Mouse (Mus musculus): ENCODE measurements at regions not wholly inside any gene's neighbourhood (a gene's known extent, or its start where the extent isn't known, plus 50 kb on each side); places are given as distances from the start of the nearest gene placed in this dataset.

- Histone ChIP-seq H3K4me3 (ENCODE audit: low read depth, low read length) (no peak overlapping the region), H3K4me1 (ENCODE audit: insufficient read depth) (no peaks in the 10 kb centered on the region), H3K9ac (no peak overlapping the region), H3K27me3 (ENCODE audit: insufficient read depth, low read length) (no peaks in the 10 kb centered on the region), H3K9me3 (ENCODE audit: low read length) (no peaks in the 10 kb centered on the region), H3K36me3 (ENCODE audit: insufficient read depth) (no peaks in the 10 kb centered on the region), H3K4me2 (ENCODE audit: low read depth) (no peak overlapping the region), H3K27ac (ENCODE audit: low read depth, low read length) (no peak overlapping the region)
- no peak for ATAC-seq
- WGBS = 84% methylated on average over 4 of the region's 4 CpGs
- no peak for DNase-seq
- TF ChIP-seq CTCF (IDR thresholded peaks at IDR 0.05; ENCODE audit: low read depth) = no peak
Measured at GRCm38 (mm10) chr1:64322197-64322596, 200.1 kb upstream of the Klf7 start.

DNA sequence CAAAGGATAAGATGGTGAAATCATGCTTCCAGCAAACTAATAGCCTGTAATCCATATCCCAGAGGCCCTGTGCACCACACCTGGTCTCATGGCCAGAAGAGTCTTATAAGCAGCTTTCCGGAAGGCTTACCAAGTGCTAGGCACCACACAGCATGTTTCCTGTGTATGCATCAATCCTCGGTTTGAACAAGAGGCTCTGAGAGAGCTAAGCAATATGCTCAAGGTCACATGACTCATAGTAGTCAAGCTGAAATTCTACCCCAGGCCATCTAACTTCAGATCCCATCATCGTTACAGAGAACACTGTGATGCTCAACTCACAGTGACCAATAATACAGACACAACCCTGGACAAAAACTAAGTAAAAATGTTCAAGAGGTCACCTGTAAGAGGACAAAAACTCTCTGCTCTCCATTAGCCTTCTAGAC is 197.1 kb upstream of the Klf7 start:
- no peak for TF ChIP-seq CTCF (IDR thresholded peaks at IDR 0.05; ENCODE audit: low read depth)
- Histone ChIP-seq H3K4me3 (ENCODE audit: low read depth, low read length) (no peak overlapping the region), H3K9me3 (ENCODE audit: low read length) (no peaks in the 10 kb centered on the region), H3K4me1 (ENCODE audit: insufficient read depth) (no peaks in the 10 kb centered on the region), H3K4me2 (ENCODE audit: low read depth) (no peak overlapping the region), H3K27me3 (ENCODE audit: insufficient read depth, low read length) (no peaks in the 10 kb centered on the region), H3K36me3 (ENCODE audit: insufficient read depth) (no peaks in the 10 kb centered on the region), H3K9ac (no peak overlapping the region), H3K27ac (ENCODE audit: low read depth, low read length) (no peak overlapping the region)
- 72% methylated on average over 3 of the region's 3 CpGs for WGBS
- ATAC-seq = no peak
- no peak for DNase-seq

DNA sequence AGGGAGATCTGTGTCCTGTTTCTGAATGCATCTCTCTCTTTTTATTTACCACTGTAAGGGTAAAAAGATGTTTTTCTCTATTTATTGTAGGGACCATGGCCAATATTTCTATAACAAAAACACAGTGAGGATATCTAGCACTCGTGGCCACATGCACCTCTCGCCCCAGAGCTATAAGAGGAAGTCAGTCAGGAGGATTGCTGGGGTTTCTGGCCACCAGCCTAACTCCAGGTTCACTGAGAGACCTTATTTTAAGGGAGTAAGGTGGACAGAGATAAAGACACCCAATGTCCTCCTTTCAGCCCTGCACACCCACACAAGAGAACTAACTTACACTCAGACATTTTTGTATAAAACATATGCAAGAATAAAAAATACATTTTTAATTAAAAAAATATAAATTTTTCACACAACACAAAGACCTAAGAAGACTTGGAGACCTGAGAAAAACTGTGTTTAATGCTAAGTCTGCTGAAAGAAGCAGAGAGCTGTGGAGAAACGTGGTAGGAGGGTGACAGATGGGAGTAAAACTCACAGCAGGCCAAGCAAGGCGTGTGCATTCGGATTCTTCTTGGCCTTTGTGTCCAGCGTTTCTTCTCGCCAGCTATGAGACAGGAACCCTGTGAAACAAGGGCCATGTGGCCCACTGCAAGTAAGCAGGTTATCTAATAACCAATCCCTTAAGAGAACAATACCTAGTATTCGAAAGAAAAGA is 196.5 kb upstream of the Klf7 start:
- 61% methylated on average over 8 of the region's 8 CpGs for WGBS
- H3K4me3 ChIP-seq (ENCODE audit: low read depth, low read length) = no peak overlapping the region
- H3K9me3 ChIP-seq (ENCODE audit: low read length) = no peaks in the 10 kb centered on the region
- DNase-seq = no peak
- no peak for ATAC-seq
- no peak overlapping the region for H3K4me2 ChIP-seq (ENCODE audit: low read depth)
- no peaks in the 10 kb centered on the region for H3K36me3 ChIP-seq (ENCODE audit: insufficient read depth)
- H3K9ac ChIP-seq = no peak overlapping the region
- TF ChIP-seq CTCF (IDR thresholded peaks at IDR 0.05; ENCODE audit: low read depth) = no peak
- no peaks in the 10 kb centered on the region for H3K4me1 ChIP-seq (ENCODE audit: insufficient read depth)
- no peaks in the 10 kb centered on the region for H3K27me3 ChIP-seq (ENCODE audit: insufficient read depth, low read length)
- no peak overlapping the region for H3K27ac ChIP-seq (ENCODE audit: low read depth, low read length)

DNA sequence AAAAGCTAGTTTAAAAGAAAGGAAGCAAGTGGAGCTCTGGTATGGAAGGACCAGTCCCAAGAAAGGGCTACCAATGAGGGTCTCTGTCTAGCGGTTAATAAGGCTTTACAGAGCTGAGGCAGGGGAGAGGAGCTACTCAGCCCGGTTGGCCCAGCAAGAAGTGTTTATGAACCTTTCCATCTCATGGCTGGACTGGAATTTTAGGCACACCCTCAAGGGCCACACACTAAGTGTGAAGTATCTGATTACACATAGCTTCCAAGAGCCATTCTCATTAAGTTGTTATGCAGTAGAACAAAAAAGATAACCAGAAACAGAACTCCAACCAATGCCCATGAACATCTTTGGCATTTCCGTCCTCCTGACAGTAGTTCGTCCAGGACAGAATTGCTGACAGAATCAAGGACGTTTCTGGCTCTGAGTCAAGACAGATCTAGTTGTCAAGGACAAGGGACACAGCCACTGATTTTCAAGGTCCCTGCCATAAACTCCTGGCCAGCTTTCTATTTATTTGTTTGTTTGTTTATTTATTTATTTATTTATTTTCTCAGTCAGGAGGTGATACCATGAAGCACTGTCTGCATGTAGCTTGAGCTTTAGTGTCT is 195.1 kb upstream of the Klf7 start:
- Histone ChIP-seq H3K9me3 (ENCODE audit: low read length) (no peaks in the 10 kb centered on the region), H3K4me1 (ENCODE audit: insufficient read depth) (no peaks in the 10 kb centered on the region), H3K9ac (no peak overlapping the region), H3K4me2 (ENCODE audit: low read depth) (no peak overlapping the region), H3K36me3 (ENCODE audit: insufficient read depth) (no peaks in the 10 kb centered on the region), H3K27me3 (ENCODE audit: insufficient read depth, low read length) (no peaks in the 10 kb centered on the region), H3K27ac (ENCODE audit: low read depth, low read length) (no peak overlapping the region), H3K4me3 (ENCODE audit: low read depth, low read length) (no peak overlapping the region)
- no peak for TF ChIP-seq CTCF (IDR thresholded peaks at IDR 0.05; ENCODE audit: low read depth)
- WGBS = 81% methylated on average over 5 of the region's 5 CpGs
- DNase-seq = no peak
- no peak for ATAC-seq

- ATAC-seq (no peak), DNase-seq (no peak)
- H3K9ac ChIP-seq = no peak overlapping the region
- no peaks in the 10 kb centered on the region for H3K27me3 ChIP-seq (ENCODE audit: insufficient read depth, low read length)
- 0 out of 2 replicates have a peak, but pooled peaks cover 4% of the 10 kb centered on the region for H3K4me1 ChIP-seq (ENCODE audit: insufficient read depth)
- no peak for TF ChIP-seq CTCF (IDR thresholded peaks at IDR 0.05; ENCODE audit: low read depth)
- no peak overlapping the region for H3K4me3 ChIP-seq (ENCODE audit: low read depth, low read length)
- no peaks in the 10 kb centered on the region for H3K36me3 ChIP-seq (ENCODE audit: insufficient read depth)
- no peak overlapping the region for H3K4me2 ChIP-seq (ENCODE audit: low read depth)
- no peak overlapping the region for H3K27ac ChIP-seq (ENCODE audit: low read depth, low read length)
- no peaks in the 10 kb centered on the region for H3K9me3 ChIP-seq (ENCODE audit: low read length)
- WGBS = 30% methylated on average over 3 of the region's 3 CpGs
Measured at GRCm38 (mm10) chr1:64311371-64311770, 189.3 kb upstream of the Klf7 start.

GRCm38 (mm10) chr1:64308560-64308959 is 186.5 kb upstream of the Klf7 start:
- DNase-seq = no peak
- TF ChIP-seq CTCF (IDR thresholded peaks at IDR 0.05; ENCODE audit: low read depth) = no peak
- ATAC-seq = no peak
- H3K36me3 ChIP-seq (ENCODE audit: insufficient read depth) = no peaks in the 10 kb centered on the region
- H3K4me1 ChIP-seq (ENCODE audit: insufficient read depth) = 0 out of 2 replicates have a peak, but pooled peaks cover 4% of the 10 kb centered on the region
- no peaks in the 10 kb centered on the region for H3K27me3 ChIP-seq (ENCODE audit: insufficient read depth, low read length)
- H3K4me3 ChIP-seq (ENCODE audit: low read depth, low read length) = no peak overlapping the region
- H3K27ac ChIP-seq (ENCODE audit: low read depth, low read length) = no peak overlapping the region
- no peak overlapping the region for H3K4me2 ChIP-seq (ENCODE audit: low read depth)
- H3K9ac ChIP-seq = no peak overlapping the region
- 87% methylated on average over 15 of the region's 15 CpGs for WGBS
- no peaks in the 10 kb centered on the region for H3K9me3 ChIP-seq (ENCODE audit: low read length)

- peak; percentile 40 for DNase-seq
- WGBS = 58% methylated on average over 10 of the region's 10 CpGs
- 0 out of 2 replicates have a peak, but pooled peaks cover 4% of the 10 kb centered on the region for H3K4me1 ChIP-seq (ENCODE audit: insufficient read depth)
- no peaks in the 10 kb centered on the region for H3K9me3 ChIP-seq (ENCODE audit: low read length)
- no peak overlapping the region for H3K27ac ChIP-seq (ENCODE audit: low read depth, low read length)
- ATAC-seq = no peak
- no peak overlapping the region for H3K4me2 ChIP-seq (ENCODE audit: low read depth)
- H3K27me3 ChIP-seq (ENCODE audit: insufficient read depth, low read length) = no peaks in the 10 kb centered on the region
- TF ChIP-seq CTCF (IDR thresholded peaks at IDR 0.05; ENCODE audit: low read depth) = no peak
- no peak overlapping the region for H3K4me3 ChIP-seq (ENCODE audit: low read depth, low read length)
- no peaks in the 10 kb centered on the region for H3K36me3 ChIP-seq (ENCODE audit: insufficient read depth)
- H3K9ac ChIP-seq = no peak overlapping the region
Measured at GRCm38 (mm10) chr1:64308088-64308487, 186.0 kb upstream of the Klf7 start.
